Mouse (Mus musculus) liver, postnatal 0 days (tissue): ENCODE results near the gene Uchl3. TPM values are rescaled to one million over a fixed set of nuclear protein-coding genes. Genes with fewer than 3 reads are reported as not detected.

Experiments
- ATAC-seq: fragments of 200-750 bp; cut with Nextera tagmentation; 2 replicates; pipeline ENCODE4 v1.8.0; 2017; ENCODE audit warnings: mild to moderate bottlenecking, moderate library complexity
- DNase-seq: peaks from one replicate; pipeline ENCODE4 v3.0.0-alpha.2; 2016
- H3K27ac ChIP-seq: fragments of 300-500 bp; sonication (generic); 2 replicates; pipeline ENCODE4 v1.5.1; 2014; ENCODE audit warnings: antibody characterized with exemption, moderate library complexity, mild to moderate bottlenecking, low read depth
- H3K27me3 ChIP-seq: fragments of 300-500 bp; sonication (generic); 2 replicates; pipeline ENCODE4 v1.6.1; 2014; ENCODE audit warnings: low read length, control low read depth, mixed read lengths; ENCODE audit not compliant: insufficient read depth
- H3K36me3 ChIP-seq: fragments of 300-500 bp; sonication (generic); replicated peaks from 2 replicates; pipeline ENCODE4 v1.6.1; 2014; ENCODE audit warnings: mild to moderate bottlenecking, control low read depth, low read length, moderate library complexity, mixed read lengths; ENCODE audit not compliant: insufficient read depth
- H3K4me1 ChIP-seq: fragments of 300-500 bp; sonication (generic); 2 replicates; pipeline ENCODE4 v1.6.1; 2014; ENCODE audit warnings: antibody characterized with exemption, mild to moderate bottlenecking, control low read depth; ENCODE audit not compliant: insufficient read depth
- H3K4me2 ChIP-seq: fragments of 300-500 bp; sonication (generic); 2 replicates; pipeline ENCODE4 v1.6.1; 2014; ENCODE audit warnings: low read depth, mild to moderate bottlenecking, low read length, moderate library complexity, mixed read lengths
- H3K4me3 ChIP-seq: fragments of 300-500 bp; sonication (generic); 2 replicates; pipeline ENCODE4 v1.5.1; 2014; ENCODE audit warnings: low read depth, low read length
- H3K9ac ChIP-seq: fragments of 300-500 bp; sonication (generic); replicated peaks from 2 replicates; pipeline ENCODE4 v1.6.1; 2014; ENCODE audit warnings: mild to moderate bottlenecking, moderate library complexity
- H3K9me3 ChIP-seq: fragments of 300-500 bp; sonication (generic); 2 replicates; pipeline ENCODE4 v1.6.1; 2016; ENCODE audit warnings: mild to moderate bottlenecking, control low read depth, low read length, mixed read lengths
- CTCF ChIP-seq: sonication (generic); IDR thresholded peaks from 2 replicates; pipeline ENCODE4 v1.5.1; 2016; ENCODE audit warnings: antibody characterized with exemption, low read depth
- EP300 ChIP-seq: IDR thresholded peaks from 2 replicates; pipeline ENCODE4 v1.6.1; 2016; ENCODE audit warnings: antibody characterized with exemption, low read depth, mild to moderate bottlenecking
- WGBS: fragments of 180-500 bp; shearing (Covaris S2); extraction: QIAGEN DNeasy Blood & Tissue Kit; methylation state at CpG from one replicate; pipeline ENCODE4 v1.1.7; 2014; ENCODE audit not compliant: insufficient replicate concordance; 5-methylcytosine and 5-hydroxymethylcytosine counted together
- polyA plus RNA-seq: library from polyadenylated mRNA; unstranded; fragments of >200 nt; fragmentation: Nextera tagmentation; extraction: Ambion mirVana; gene quantifications from 2 replicates; pipeline ENCODE4 v1.2.1, GENCODE M21; 2015

Gene Uchl3
- polyA plus RNA-seq, 1 experiment from 2014 or later: 42.5 TPM

DNA sequence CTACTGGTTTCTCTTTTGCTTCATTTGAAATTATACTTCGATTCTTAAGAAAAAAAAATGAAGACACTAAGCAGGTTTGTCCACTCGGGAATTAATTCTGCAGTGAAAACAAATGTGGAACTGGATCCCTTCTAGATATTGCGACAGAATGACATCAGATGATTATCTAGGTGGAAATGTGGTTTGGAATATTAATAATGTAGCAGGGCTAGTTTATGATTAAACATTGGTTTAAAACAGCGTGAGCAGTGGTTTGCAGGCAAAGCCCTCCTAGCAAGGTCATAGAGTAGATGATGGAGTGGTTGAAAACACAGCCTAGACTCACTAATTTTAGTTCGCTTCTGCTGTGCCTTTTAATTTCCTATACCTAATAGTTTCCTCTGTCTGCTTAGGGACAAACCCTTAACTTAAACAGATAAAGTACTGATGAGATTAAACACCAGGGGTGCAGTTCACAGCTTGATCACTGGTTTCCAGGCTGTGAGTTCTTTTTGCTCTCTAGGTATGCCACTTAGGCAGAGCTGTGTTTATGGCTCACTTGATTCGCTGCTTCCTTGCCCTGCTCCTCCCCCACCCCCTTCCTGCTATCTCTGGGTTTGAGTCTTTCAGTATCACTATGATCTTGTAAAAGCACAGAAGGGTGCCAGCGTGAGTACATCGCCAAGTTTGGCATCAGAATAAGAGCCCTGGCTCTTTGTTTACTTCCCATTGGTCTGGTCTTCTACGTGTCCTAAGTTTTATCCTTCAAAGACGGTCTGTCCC, 80.0 kb downstream of the Uchl3 start:
- WGBS: 29% methylated on average over 10 of the region's 10 CpGs
- Histone ChIP-seq H3K4me1 (peaks cover 10% of the 10 kb centered on the region; the same call in 1 of the 2 replicates), H3K27me3 (peaks cover 31% of the 10 kb centered on the region), H3K4me2 (no peak overlapping the region), H3K9ac (no peak overlapping the region), H3K27ac (no peak overlapping the region), H3K36me3 (no peaks in the 10 kb centered on the region), H3K4me3 (no peak overlapping the region), H3K9me3 (no peaks in the 10 kb centered on the region)
- TF ChIP-seq EP300 (no peak), CTCF (no peak)
- ATAC-seq (no peak), DNase-seq (no peak)

DNA sequence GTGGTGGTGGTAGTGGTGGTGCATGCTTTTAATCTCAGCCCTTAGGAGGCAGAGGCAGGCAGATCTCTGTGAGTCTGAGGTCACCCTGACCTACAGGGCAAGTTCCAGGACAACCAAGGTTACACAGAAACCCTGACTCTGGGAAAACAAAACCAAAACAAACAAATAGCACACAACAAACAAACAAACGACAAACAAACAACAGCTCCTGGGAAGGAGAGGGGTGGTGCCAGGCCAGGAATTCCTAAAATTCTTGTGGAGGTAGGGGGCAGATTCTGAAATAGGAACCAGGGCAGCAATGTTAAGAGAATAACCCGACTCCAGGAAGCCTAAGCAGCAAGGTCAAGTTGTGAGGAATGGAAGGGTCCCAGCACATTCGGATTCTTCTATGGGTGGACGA, 83.7 kb downstream of the Uchl3 start:
- ATAC-seq: no peak
- 66% methylated on average over 4 of the region's 4 CpGs for WGBS
- TF ChIP-seq EP300: no peak
- TF ChIP-seq CTCF: no peak

More for the DNA sequence above, 83.7 kb downstream of the Uchl3 start:
- Histone ChIP-seq H3K4me3 (no peak overlapping the region), H3K27me3 (0 out of 2 replicates have a peak, but pooled peaks cover 3% of the 10 kb centered on the region), H3K27ac (no peak overlapping the region), H3K4me2 (no peak overlapping the region), H3K9me3 (no peaks in the 10 kb centered on the region), H3K4me1 (no peaks in the 10 kb centered on the region), H3K36me3 (no peaks in the 10 kb centered on the region), H3K9ac (no peak overlapping the region)
- no peak for DNase-seq

Other genes with a start within 250 kb of the Uchl3 start
- gene Tbc1d4, start 44.8 kb upstream of the Uchl3 start, polyA plus RNA-seq: 2.1 and 2.4 TPM in 2 replicates
- gene Commd6, start 13.3 kb upstream of the Uchl3 start, polyA plus RNA-seq: 48.0 and 53.8 TPM in 2 replicates
- not detected in 2 replicates for gene Gm9922, start 75.8 kb downstream of the Uchl3 start, polyA plus RNA-seq
- gene Lmo7, start 76.0 kb downstream of the Uchl3 start, polyA plus RNA-seq: 2.0 and 2.8 TPM in 2 replicates